Mouse (Mus musculus): ENCODE measurements around the gene Olfr1394.
A peak's percentile ranks its signal among the peaks of the same experiment; 100 is the strongest.
"Not testable (repeated sequence)": the region's sequence is repeated elsewhere in the genome, so short reads cannot be mapped to it uniquely, and the experiment has no call there.

Gene Olfr1394

DNA sequence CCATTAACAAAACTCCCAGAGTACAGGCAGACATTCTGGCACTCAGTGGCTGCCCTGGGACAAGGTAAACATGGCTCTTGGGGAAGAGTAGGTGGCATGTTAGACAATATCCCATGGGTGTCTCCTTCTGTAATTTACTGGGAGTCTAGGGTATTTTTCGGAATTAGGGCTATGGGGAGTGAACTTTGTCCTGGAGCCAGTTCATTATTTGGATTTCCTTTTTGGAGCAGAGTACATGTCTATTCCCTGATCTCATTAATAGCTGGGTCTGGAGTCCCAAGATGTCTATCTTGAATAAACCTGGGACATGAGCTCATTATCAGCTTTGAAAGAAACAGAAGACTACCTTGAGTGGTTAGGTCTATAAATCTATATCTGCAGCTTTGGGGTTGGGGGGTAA is at the start of gene Olfr1394:
Gene Olfr1394, plus strand, starts transcription at position 301 of the 400 bp plus-strand sequence.
- ATAC-seq (ENCODE audit: low TSS enrichment): no peak

DNA sequence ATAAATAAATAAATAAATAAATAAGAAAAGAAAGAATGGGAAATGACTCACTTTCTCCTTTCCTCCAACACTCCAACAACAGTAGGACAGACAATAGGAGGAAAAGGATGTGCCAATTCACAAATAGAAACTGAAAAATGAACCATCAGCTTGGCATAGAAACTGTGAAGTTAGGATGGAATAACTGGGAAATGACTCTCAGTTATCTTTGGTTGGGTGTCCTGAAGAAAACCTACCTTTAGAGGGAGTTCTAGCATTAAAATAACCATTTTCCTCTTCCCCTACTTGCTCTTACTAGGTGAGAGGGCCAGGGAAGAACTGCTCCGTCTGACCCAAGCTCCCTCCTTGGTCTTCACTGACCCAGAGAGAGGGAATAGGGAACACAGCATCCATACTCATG is 48.4 kb upstream of the Olfr1394 start:
- ATAC-seq (ENCODE audit: low TSS enrichment): no peak

DNA sequence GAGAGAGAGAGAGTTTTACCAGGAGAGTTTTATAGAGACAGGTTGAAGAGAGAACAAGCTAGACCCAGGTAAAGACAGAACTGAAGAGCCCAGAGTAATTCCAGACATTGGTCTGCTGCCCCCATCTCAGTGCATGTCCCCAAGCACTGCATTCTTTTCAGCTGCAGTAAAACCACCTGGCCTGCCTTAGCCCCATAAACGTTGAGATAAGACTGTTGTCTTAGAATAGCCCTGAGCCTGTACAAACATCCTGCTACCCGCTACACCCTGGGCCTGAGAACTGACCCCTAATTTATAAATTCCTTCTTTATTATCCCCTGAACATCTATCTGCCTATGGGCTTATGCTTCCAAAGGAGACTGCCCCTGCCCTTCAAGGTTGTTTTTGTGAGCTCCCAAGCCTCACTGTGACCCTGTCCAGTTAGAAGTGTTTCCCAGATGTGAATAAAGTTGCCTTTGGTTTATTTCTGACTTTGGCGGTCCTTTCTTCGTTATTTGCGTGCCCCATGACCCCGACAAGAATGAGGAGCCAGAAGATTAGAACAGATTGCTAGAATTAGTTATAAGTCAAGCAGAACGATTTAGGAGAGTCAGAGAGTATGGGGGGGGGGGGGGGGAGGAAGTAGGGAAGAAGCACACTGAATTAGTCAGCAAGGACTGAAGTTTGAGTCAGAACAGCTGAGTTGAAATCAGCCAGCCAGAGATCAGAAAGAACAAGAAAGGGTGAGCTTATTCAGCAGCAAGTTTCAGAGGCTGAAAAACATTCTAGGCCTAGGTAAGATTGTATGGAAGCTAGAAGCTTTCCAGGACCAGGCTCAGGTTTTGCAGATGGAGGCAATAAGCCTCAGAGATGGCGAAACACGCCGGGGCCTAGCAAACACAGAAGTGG is 46.3 kb upstream of the Olfr1394 start:
- ATAC-seq (ENCODE audit: low TSS enrichment): no peak

DNA sequence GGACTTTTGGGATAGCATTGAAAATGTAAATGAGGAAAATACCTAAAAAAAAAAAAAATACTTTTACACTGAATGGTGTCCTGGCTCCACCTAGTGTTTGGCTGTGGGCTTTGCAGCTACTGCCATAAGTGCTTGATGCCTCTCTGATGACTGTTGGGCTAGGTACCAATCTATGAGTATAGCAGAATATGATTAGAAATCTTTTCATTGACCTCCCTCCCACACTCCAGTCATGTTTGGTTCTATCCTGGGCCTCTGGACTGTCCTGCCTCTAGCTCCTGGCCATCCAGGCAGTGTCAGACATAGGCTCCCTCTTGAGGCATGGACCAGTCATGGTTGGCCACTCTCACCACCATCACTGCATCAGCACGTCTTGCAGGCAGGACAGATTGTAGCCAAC is 45.3 kb upstream of the Olfr1394 start:
- peak; percentile 76 for ATAC-seq (ENCODE audit: low TSS enrichment)

DNA sequence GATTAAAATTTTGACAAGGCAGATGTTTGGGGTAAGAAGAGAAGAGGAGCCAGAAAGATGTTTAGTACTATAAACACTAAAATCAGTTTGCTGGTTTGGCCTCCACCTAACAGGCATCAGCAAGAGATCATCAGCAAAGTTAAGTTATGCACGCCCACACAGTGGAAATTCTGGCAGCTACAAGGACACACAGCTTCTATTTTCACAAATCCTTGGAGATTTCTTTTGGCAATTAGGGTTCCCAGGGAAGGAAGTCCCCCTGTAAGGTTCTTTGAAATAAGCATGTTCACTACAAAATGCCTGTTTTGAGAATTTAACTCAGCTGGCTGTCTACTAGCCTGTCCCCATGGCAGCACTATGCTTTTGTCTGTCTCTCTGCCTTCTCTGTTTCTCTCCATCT is 43.2 kb upstream of the Olfr1394 start:
- peak; percentile 56 for ATAC-seq (ENCODE audit: low TSS enrichment)

DNA sequence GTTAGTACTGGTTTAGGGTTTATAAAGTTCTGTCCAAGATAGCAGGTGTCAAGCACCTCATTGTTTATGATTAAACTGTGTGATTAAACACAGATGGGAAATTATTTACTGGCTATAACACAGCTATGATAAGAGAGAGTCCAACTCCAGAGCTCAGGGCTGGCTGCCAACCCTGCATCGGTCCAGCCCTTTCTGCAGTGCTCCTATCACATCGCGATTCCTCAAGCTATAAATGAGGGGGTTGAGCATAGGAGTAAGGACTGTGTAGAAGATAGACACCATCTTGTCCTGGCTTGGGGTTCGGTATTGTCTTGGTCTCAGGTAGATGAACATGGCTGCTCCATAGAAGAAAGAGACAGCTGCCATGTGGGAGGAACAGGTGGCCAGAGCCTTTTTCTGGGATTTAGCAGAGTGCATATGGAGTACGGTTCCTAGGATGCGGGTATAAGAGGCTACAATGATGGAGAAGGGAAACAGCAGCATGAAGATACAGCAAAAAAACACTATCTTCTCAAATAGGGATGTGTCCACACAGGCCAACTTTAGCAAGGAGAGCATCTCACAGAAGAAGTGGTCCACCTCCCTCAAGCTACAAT is 41.5 kb upstream of the Olfr1394 start:
- ATAC-seq (ENCODE audit: low TSS enrichment): peak; percentile 66

DNA sequence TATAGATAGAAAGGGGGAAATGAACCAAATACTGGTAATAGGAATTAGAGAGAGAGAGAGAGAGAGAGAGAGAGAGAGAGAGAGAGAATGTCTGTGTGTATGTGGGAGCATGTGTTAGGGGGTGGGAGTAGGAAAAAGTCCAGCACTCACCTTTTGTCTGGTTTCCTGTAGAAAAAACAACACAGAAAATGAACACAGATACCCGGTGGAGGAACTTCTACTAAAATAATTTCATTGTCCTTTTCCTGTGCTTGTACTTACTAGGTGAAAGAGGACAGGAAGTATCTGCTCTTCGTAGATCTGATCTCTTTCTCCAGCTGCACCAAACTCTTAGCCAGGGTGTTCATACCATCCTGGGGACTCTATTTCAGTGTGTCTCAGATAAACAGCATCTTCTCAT is 40.0 kb upstream of the Olfr1394 start:
- no peak for ATAC-seq (ENCODE audit: low TSS enrichment)

DNA sequence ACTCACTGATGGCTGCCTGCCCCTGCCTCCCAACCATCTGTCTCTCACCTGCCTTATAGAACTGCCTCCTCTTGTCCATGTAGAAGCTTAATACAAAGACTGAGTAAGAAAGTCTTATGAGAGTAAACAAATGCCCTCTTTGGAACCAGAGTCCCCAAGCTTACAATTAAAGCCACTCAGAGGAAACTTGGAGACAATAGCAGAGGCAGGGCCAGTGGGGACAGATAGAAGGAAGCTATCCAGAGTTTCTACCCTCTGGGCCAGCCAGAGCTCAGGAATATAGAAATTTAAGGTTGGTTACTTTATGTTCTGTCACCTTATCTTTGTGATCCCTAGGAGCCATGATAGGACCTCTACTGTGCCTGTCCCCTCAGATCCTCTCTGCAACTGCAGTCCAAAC is 39.4 kb upstream of the Olfr1394 start, which contains the start of gene Olfr1396:
Gene Olfr1396, minus strand, starts transcription at position 101 of the 400 bp plus-strand sequence.
- ATAC-seq (ENCODE audit: low TSS enrichment): no peak

DNA sequence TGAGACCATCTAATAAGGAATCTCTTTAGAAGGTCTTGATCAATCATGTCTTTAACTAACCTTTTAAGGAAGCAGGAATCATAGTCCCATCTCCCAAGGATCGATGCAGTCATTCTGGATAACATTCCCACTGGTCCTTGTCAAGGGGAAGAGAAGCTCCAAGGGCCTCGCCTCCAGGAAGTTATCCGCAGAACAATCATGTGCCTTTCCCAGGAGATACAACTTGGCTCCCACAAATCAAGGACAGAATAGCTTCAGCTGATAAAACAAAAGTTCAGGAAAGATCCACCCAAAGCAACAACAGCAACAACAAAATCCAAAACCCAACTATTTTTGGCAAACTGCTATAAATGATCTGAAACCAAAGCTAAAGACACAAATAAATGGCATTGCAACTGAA is 34.5 kb upstream of the Olfr1394 start:
- ATAC-seq (ENCODE audit: low TSS enrichment): no peak

DNA sequence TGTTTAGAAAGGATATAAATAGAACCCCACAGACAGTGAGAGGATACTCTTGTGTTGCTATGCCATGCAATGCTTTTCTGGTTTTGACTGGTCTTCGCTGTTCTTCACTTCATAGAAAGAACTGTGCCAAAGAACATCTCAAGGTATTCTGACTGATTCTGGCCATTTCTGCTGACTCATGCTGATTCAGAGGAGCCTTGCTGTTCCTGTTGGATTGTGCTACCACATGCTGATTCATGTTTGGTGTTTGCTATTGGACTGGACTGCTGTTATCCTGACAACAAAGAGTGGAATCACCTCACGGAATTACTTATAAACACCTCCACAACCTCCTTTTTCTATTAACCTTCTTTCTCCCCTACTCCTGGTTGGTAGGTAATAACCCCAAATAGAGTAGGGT is 30.0 kb upstream of the Olfr1394 start:
- ATAC-seq (ENCODE audit: low TSS enrichment): peak; percentile 86

DNA sequence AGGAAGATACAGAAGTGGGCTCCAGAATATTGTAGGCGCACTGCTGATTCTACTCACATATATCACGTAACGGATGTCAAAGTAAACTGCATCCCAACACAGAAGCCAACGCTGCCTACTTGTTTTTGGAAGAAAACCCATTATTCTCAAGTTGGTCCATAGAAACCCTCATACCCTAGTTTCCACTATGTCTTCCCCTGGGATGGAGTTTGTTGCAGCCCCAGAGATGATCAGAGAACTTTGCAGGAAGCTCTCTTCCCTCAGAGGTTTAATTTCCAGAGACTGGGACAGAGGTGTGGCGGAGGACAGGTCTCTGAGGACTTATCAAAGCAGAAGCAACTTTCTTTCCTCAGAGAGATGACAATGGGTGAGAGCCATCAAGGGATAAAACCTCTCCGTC is 12.2 kb upstream of the Olfr1394 start, which contains the start of gene Olfr1395:
Gene Olfr1395, plus strand, starts transcription at position 301 of the 400 bp plus-strand sequence.
- no peak for ATAC-seq (ENCODE audit: low TSS enrichment)

DNA sequence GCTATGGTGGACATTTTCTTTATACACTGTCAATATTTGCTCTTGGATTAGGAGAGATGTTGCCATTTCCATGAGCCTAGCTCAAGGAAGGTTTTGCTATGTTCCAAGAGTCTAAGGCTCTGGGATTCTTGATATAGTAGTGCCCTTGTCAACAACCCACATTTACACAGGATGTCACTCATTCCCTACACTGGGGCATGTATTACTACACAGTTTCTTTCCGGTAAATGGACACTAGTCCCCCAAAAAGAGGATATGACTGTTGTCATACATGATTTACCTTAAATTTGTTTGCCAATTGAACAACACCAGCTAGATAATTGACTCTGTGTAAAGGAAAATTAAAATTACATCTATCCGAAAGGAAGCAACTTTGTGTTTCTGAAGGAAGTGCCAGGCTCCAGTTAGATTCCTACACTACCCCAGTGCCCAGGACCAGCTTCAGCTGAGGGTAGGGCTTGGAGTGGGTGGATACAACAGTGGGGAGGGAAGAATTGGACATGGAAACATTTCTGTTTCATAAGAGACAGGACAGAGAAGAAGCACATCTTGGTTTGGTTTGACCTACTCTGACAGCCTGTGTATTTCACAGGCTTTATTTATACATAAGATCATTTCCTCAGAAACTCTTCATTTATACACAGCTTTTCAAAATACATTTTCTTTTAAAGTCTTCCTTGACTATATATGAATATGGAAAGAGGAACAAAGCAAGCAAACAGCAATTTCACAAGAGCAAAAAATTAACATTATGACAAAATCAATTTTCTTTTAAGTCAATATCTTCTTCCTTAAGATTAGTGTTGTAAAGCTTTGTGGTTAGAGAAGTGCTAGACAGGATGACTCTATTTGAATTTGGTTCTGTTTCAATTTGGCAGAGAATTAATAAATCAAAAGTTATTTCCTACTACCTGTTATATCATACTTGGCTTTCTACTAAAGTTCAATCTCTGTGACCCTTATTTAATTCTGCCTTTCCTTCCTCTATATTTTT is 2.9 kb downstream of the Olfr1394 start:
- no peak for ATAC-seq (ENCODE audit: low TSS enrichment)

DNA sequence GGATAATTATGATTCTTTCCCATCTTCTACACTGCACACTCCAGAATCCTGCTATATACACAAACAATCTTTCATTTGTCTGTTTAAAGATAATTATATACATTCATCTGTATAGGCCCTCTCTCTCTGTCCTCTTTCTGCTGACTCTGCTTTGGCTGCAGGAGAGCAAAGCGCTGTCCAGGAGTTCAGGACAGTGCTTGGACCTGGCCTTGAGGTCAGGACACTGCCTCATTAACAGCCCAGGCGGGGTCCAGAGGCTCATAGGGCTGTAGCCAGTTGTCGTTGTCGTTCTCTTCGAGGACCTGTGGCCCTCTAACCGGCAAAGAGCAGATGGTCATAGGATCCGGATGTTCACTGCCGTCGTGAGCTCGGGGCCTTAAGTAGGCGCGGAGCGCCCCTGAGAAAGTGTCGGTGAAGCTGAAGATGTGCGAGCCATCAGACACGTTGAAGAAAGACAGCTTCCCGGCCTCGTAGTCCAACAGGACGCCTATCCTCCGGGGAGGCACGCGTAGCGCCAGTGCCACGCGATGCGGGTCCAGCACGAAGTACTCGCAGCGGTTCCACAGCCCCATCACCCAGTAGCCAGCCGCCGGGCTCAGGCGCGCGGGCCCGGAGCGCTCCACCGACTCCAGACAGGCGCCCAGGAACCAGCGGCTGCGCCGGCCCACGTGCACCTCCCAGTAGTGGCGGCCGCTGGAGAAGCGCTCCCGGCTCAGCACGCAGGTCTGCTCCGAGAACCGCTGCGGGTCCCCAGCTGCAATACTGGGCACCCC is 14.8 kb downstream of the Olfr1394 start:
- peak; percentile 96 for ATAC-seq (ENCODE audit: low TSS enrichment)

DNA sequence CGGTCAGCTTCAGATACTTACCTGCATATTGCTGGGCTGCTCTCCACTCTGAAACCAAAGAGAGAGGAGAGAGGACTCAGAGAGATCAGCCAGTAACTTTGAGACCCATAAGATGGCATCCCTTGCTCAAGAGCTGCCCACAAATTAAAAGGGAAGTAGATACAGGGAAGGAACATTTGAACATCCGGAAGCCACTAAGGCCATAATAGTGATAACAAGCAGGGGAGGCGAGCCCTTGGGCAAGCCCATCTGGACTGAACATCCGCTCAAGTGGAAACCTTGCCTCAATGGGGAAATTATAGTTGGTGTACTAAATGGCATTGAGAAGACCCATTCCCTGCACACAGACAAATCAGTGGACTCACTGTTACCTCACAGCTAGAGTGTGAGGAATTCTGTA is 16.4 kb downstream of the Olfr1394 start:
- no peak for ATAC-seq (ENCODE audit: low TSS enrichment)

DNA sequence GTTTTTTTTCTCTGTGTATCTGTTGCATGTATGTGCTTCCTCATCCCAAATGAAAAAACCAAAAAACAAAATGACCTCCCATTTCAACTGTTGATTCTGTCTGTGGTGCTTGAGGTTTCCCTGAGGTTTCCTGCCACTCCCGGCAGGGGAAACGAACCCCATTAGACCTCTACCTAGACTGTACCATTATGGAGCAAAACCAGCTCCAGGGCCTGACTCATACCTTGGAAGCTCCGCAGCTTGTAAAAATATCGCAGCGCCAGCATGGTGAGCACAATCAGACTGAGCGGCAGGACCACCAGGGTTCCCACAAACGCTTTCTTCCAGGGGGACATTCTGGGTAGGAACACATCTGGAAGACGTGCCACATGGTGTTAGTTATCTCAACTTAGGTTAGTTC is 21.2 kb downstream of the Olfr1394 start:
- ATAC-seq (ENCODE audit: low TSS enrichment): no peak

DNA sequence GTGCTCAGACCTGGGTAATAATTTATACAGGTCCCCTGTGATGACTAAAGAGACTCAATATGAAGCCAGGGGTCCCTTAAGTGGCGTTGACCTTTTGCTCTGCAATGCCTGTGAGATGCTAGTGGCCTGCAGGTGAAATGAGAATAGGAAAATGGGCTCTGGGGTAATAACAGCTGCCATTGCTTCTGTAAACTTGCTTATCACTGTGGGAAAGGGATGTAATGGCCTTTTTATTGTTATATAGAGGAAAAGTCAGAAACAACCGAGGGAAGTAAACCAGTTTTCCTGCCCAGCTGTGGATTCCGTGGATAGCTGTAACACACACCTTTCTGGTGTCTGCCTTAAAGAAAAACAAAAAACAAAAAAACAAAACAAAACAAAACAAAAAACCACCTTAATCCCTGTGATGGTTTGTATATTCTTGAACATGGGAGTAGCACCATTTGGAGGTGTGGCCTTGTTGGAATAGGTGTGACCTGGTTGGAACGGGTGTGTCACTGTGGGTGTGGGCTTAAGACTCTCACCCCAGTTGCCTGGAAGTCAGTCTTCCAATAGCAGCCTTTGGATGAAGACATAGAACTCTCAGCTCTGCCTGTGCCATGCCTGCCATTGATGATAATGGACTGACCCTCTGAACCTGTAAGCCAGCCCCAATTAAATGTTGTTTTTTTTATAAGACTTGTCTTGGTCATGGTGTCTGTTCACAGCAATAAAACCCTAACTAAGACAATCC is 22.0 kb downstream of the Olfr1394 start:
- not testable (repeated sequence) for ATAC-seq (ENCODE audit: low TSS enrichment)

DNA sequence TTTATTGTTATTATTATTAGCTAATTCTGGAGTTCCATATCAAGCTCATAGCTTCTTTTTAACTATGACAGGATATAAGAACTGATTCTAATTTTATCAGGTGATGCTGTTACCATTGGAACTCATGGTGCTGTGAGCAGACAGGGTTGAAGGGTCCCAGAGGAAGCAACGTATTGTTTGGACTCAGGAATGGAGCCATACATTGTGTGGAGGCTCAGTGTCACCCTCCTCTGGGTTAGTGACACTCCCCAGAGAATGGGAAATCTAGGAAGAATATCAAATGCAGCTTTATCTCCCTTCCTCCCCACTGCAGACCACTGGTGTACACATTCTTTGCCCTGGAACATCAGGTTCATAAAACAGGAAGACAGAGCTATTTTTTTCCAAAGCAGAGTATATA is 29.0 kb downstream of the Olfr1394 start:
- no peak for ATAC-seq (ENCODE audit: low TSS enrichment)

DNA sequence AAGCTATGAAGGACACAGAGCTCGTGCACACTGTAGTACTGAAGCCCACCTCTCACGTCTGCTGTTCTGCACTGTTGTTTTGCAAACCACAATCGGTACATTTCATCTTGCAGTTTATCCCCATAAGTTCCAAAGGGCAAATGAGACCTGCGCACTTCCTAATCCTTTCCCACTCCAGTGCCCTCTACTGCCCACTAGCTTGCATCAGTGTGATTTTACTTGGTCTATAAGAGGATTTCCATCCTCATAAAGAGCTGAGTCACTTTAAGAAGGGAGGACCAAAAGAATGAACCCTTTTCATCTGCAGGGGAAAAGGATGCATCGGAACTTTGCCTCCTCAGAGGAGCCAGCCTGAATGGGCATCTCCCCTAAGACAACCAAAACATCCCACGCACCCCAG is 32.3 kb downstream of the Olfr1394 start:
- no peak for ATAC-seq (ENCODE audit: low TSS enrichment)

DNA sequence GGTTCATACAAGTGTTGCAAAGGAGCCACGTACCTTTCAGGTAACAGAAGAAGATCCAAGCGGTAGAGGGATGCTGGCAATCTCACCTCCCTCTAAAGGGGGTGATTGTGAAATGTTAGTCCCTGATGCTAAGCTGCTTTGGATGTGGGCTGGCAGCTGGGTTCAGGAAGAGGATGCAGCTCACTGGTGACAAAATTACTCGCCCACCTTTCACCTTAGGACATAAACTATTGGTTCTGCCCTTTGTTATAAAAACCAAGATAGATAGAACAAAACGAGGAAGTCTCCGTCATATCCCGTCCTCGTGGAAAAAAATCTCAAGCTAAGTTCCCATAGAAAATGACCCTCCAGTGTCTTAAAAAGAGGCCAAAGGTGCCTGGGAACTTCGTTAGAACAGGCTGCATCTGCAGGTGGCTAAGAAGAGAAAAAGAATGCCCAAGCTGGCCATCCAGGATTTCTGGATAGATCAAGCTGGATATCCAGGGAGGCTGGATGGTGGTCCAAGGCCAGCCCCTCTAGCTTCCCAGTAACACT is 32.8 kb downstream of the Olfr1394 start, which contains the start of gene Btnl9:
Gene Btnl9, minus strand, starts transcription at position 205 of the 534 bp plus-strand sequence.
- ATAC-seq (ENCODE audit: low TSS enrichment): no peak

DNA sequence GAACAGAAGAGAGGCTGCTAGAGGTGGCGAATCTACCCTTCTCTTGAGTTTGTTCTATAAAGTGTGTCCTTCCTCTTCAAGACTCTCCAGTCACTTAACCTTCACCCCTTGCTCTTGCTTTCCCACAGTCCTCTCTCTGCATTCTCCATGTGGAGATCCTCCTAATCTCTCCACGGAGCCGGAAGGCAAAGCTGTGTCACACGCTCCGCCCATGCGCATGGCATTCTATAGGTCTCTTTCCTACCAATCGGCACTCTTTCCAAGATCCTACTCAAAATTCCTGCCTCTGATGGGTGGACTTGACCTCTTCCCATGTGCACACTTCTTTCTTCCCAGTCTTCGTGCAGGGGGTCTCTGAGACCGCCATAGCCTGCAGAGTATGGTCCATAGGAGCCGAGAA is 33.5 kb downstream of the Olfr1394 start:
- no peak for ATAC-seq (ENCODE audit: low TSS enrichment)
